Mouse (Mus musculus) erythroblast, embryonic 14.5 days (primary cell): Measurements from ENCODE around the gene Ptprd.

Experiments used
- GATA1 ChIP-seq: IDR thresholded peaks from 2 replicates; pipeline ENCODE4 v1.6.1; 2012; ENCODE audit warnings: low read length, inconsistent platforms, mixed read lengths
- TAL1 ChIP-seq: IDR thresholded peaks from 3 replicates; pipeline ENCODE4 v1.6.1; 2012; ENCODE audit warnings: low read length, inconsistent platforms, mixed read lengths

DNA sequence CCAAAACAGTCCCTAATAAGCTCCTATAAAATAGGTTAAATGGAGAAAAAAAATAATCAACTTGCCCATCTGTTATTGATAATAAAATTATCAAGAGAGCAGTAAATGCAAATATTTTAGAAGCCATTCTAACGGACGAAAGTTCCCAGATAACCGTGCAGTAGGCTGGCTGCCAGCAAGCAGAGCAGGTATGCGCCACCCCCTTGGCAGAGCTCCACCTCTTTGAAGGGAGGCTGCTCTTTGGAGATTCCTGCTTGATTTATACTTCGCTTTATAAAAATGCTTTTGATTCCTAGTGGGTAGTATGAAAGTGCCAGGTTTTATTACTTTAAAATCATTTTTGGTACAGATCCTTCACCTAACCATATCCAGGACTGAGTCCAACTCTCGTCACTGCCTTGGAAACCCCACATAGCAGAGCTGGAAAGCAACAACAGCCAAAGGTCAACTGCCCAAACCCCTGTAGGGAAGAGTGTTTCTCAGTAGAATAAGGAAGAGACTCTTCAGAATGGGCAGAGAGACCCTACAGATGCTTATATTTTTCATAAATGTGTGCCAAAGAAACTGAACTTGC lies 1770.9 kb downstream of the Ptprd start:
- TF ChIP-seq TAL1 (no peak), GATA1 (no peak)
